Mouse (Mus musculus): ENCODE measurements around the gene 4921509C19Rik. TPM values are rescaled to one million over a fixed set of nuclear protein-coding genes. Genes with fewer than 3 reads are reported as not detected.
"Not testable (repeated sequence)": the region's sequence is repeated elsewhere in the genome, so short reads cannot be mapped to it uniquely, and the experiment has no call there.

4921509C19Rik gene
- polyA plus RNA-seq (2015; fragmentation: Nextera tagmentation; extraction: Ambion mirVana), result not detected in 2 replicates

GRCm38 (mm10) chr2:151476053-151476452 lies at the start of gene 4921509C19Rik:
4921509C19Rik (minus strand) TSS chr2:151476153.
- not testable (repeated sequence) for ATAC-seq; H3K4me3 ChIP-seq (ENCODE audit: low read depth, low read length); H3K27ac ChIP-seq (ENCODE audit: low read depth, low read length); H3K4me2 ChIP-seq (replicated peaks; ENCODE audit: low read depth); H3K36me3 ChIP-seq (ENCODE audit: control insufficient read depth, insufficient read depth); H3K27me3 ChIP-seq (replicated peaks; ENCODE audit: control insufficient read depth, insufficient read depth, low read length); H3K9ac ChIP-seq (ENCODE audit: low read depth, low read length); H3K9me3 ChIP-seq (ENCODE audit: control insufficient read depth); H3K4me1 ChIP-seq (replicated peaks; ENCODE audit: control insufficient read depth, insufficient read depth, low read length)
- WGBS, result 80% methylated on average over 4 of the region's 5 CpGs

- WGBS, result 83% methylated on average over 2 of the region's 2 CpGs
- Histone ChIP-seq H3K9me3 (ENCODE audit: control insufficient read depth) (no peaks in the 10 kb centered on the region), H3K9ac (ENCODE audit: low read depth, low read length) (no peak overlapping the region), H3K4me1 (replicated peaks; ENCODE audit: control insufficient read depth, insufficient read depth, low read length) (no peaks in the 10 kb centered on the region), H3K27ac (ENCODE audit: low read depth, low read length) (no peak overlapping the region), H3K4me2 (replicated peaks; ENCODE audit: low read depth) (no peak overlapping the region), H3K27me3 (replicated peaks; ENCODE audit: control insufficient read depth, insufficient read depth, low read length) (no peaks in the 10 kb centered on the region), H3K36me3 (ENCODE audit: control insufficient read depth, insufficient read depth) (0 out of 2 replicates have a peak, but pooled peaks cover 1% of the 10 kb centered on the region), H3K4me3 (ENCODE audit: low read depth, low read length) (no peak overlapping the region)
- no peak for TF ChIP-seq CTCF (IDR thresholded peaks at IDR 0.05; ENCODE audit: low read depth)
- no peak for ATAC-seq
Observed at GRCm38 (mm10) chr2:151525520-151525919, 49.6 kb upstream of the 4921509C19Rik start.

GRCm38 (mm10) chr2:151524324-151525041 lies 48.5 kb upstream of the 4921509C19Rik start:
- H3K9ac ChIP-seq (ENCODE audit: low read depth, low read length), result no peak overlapping the region
- no peak overlapping the region for H3K27ac ChIP-seq (ENCODE audit: low read depth, low read length)
- no peak overlapping the region for H3K4me2 ChIP-seq (replicated peaks; ENCODE audit: low read depth)
- H3K36me3 ChIP-seq (ENCODE audit: control insufficient read depth, insufficient read depth), result 0 out of 2 replicates have a peak, but pooled peaks cover 4% of the 10 kb centered on the region
- H3K9me3 ChIP-seq (ENCODE audit: control insufficient read depth), result no peaks in the 10 kb centered on the region
- 57% methylated on average over 4 of the region's 4 CpGs for WGBS
- TF ChIP-seq CTCF (IDR thresholded peaks at IDR 0.05; ENCODE audit: low read depth), result no peak
- no peak overlapping the region for H3K4me3 ChIP-seq (ENCODE audit: low read depth, low read length)
- no peak for ATAC-seq
- no peaks in the 10 kb centered on the region for H3K4me1 ChIP-seq (replicated peaks; ENCODE audit: control insufficient read depth, insufficient read depth, low read length)
- H3K27me3 ChIP-seq (replicated peaks; ENCODE audit: control insufficient read depth, insufficient read depth, low read length), result no peaks in the 10 kb centered on the region

- ATAC-seq, result no peak
- peaks cover 26% of the 10 kb centered on the region for H3K36me3 ChIP-seq (ENCODE audit: control insufficient read depth, insufficient read depth)
- H3K4me3 ChIP-seq (ENCODE audit: low read depth, low read length), result no peak overlapping the region
- no peak overlapping the region for H3K27ac ChIP-seq (ENCODE audit: low read depth, low read length)
- H3K4me2 ChIP-seq (replicated peaks; ENCODE audit: low read depth), result no peak overlapping the region
- WGBS, result 73% methylated on average over 2 of the region's 2 CpGs
- peak; percentile 49 for TF ChIP-seq CTCF (IDR thresholded peaks at IDR 0.05; ENCODE audit: low read depth)
- no peaks in the 10 kb centered on the region for H3K9me3 ChIP-seq (ENCODE audit: control insufficient read depth)
- no peak overlapping the region for H3K9ac ChIP-seq (ENCODE audit: low read depth, low read length)
- H3K4me1 ChIP-seq (replicated peaks; ENCODE audit: control insufficient read depth, insufficient read depth, low read length), result no peaks in the 10 kb centered on the region
- H3K27me3 ChIP-seq (replicated peaks; ENCODE audit: control insufficient read depth, insufficient read depth, low read length), result no peaks in the 10 kb centered on the region
Observed at GRCm38 (mm10) chr2:151519000-151519399, 43.0 kb upstream of the 4921509C19Rik start.

- whole genome bisulfite sequencing, result 81% methylated on average over 3 of the region's 3 CpGs
- H3K36me3 ChIP-seq (ENCODE audit: control insufficient read depth, insufficient read depth), result peaks cover 56% of the 10 kb centered on the region
Observed at GRCm38 (mm10) chr2:151513525-151514285, 37.8 kb upstream of the 4921509C19Rik start.

GRCm38 (mm10) chr2:151512199-151512598 lies 36.2 kb upstream of the 4921509C19Rik start:
- Histone ChIP-seq H3K9me3 (ENCODE audit: control insufficient read depth) (no peaks in the 10 kb centered on the region), H3K4me2 (replicated peaks; ENCODE audit: low read depth) (no peak overlapping the region), H3K9ac (ENCODE audit: low read depth, low read length) (no peak overlapping the region), H3K4me3 (ENCODE audit: low read depth, low read length) (no peak overlapping the region), H3K27me3 (replicated peaks; ENCODE audit: control insufficient read depth, insufficient read depth, low read length) (no peaks in the 10 kb centered on the region), H3K4me1 (replicated peaks; ENCODE audit: control insufficient read depth, insufficient read depth, low read length) (no peaks in the 10 kb centered on the region), H3K36me3 (ENCODE audit: control insufficient read depth, insufficient read depth) (peaks cover 69% of the 10 kb centered on the region), H3K27ac (ENCODE audit: low read depth, low read length) (no peak overlapping the region)
- no peak for ATAC-seq
- no peak for TF ChIP-seq CTCF (IDR thresholded peaks at IDR 0.05; ENCODE audit: low read depth)

More at GRCm38 (mm10) chr2:151513525-151514285, 37.8 kb upstream of the 4921509C19Rik start:
- Histone ChIP-seq H3K4me1 (replicated peaks; ENCODE audit: control insufficient read depth, insufficient read depth, low read length) (no peaks in the 10 kb centered on the region), H3K4me2 (replicated peaks; ENCODE audit: low read depth) (no peak overlapping the region), H3K9me3 (ENCODE audit: control insufficient read depth) (no peaks in the 10 kb centered on the region), H3K27me3 (replicated peaks; ENCODE audit: control insufficient read depth, insufficient read depth, low read length) (no peaks in the 10 kb centered on the region), H3K27ac (ENCODE audit: low read depth, low read length) (no peak overlapping the region), H3K4me3 (ENCODE audit: low read depth, low read length) (no peak overlapping the region), H3K9ac (ENCODE audit: low read depth, low read length) (no peak overlapping the region)
- no peak for ATAC-seq
- peak; percentile 56 for TF ChIP-seq CTCF (IDR thresholded peaks at IDR 0.05; ENCODE audit: low read depth)
